Mouse (Mus musculus) midbrain, embryonic 10.5 days (tissue): ENCODE data around the gene Gamt. TPM values are rescaled to one million over a fixed set of nuclear protein-coding genes. Genes with fewer than 3 reads are reported as not detected.
"Not testable (repeated sequence)": the region's sequence is repeated elsewhere in the genome, so short reads cannot be mapped to it uniquely, and the experiment has no call there.

Experiments used
- DNase-seq: peaks from one replicate; pipeline ENCODE4 v3.0.0-alpha.2; 2017; ENCODE audit warnings: low spot score
- H3K27ac ChIP-seq: fragments of 300-500 bp; sonication (generic); replicated peaks from 2 replicates; pipeline ENCODE4 v1.5.1; 2016; ENCODE audit warnings: mild to moderate bottlenecking
- H3K27me3 ChIP-seq: fragments of 300-500 bp; sonication (generic); 2 replicates; pipeline ENCODE4 v1.6.1; 2016; ENCODE audit warnings: low read depth, mild to moderate bottlenecking; ENCODE audit not compliant: poor library complexity, severe bottlenecking
- H3K36me3 ChIP-seq: fragments of 300-500 bp; sonication (generic); 2 replicates; pipeline ENCODE4 v1.6.1; 2016; ENCODE audit warnings: mild to moderate bottlenecking, moderate library complexity
- H3K4me1 ChIP-seq: fragments of 300-500 bp; sonication (generic); 2 replicates; pipeline ENCODE4 v1.6.1; 2016
- H3K4me3 ChIP-seq: fragments of 300-500 bp; sonication (generic); 2 replicates; pipeline ENCODE4 v1.5.1; 2016; ENCODE audit warnings: mild to moderate bottlenecking, moderate library complexity
- H3K9me3 ChIP-seq: fragments of 300-500 bp; sonication (generic); replicated peaks from 2 replicates; pipeline ENCODE4 v1.6.1; 2016; ENCODE audit warnings: mild to moderate bottlenecking
- WGBS: fragments of 180-500 bp; shearing (Covaris S2); methylation state at CpG from one replicate; pipeline ENCODE4 v1.1.7; 2016; 5-methylcytosine and 5-hydroxymethylcytosine counted together
- polyA plus RNA-seq: library from polyadenylated mRNA; unstranded; fragments of >200 nt; fragmentation: Nextera tagmentation; extraction: Ambion mirVana; gene quantifications from 2 replicates; pipeline ENCODE4 v1.2.1, GENCODE M21; 2016

Gamt gene
- polyA plus RNA-seq, 1 experiment from 2014 or later, result 32.5 TPM

DNA sequence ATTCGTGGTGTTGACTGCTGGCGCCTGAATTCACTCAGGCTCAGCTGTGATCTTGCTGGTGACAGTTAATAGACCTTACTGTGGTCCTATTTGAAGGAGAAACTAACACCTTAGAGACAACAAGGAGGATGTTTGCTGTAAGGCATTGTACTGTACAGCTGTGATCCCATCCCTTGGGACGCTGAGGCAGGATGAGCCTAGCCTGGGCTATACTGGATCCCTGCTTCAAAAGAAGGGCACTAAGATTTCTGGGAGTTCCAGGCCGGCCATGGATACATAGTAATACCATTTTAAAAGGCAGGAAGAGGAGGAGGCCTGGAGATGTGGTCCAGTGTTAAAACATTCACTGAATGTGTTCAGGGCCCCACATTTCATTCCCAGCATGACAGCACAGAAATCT is 10.2 kb downstream of the Gamt start:
- WGBS, result 89% methylated on average over 4 of the region's 4 CpGs
- H3K4me1 ChIP-seq, result peaks cover 40% of the 10 kb centered on the region

DNA sequence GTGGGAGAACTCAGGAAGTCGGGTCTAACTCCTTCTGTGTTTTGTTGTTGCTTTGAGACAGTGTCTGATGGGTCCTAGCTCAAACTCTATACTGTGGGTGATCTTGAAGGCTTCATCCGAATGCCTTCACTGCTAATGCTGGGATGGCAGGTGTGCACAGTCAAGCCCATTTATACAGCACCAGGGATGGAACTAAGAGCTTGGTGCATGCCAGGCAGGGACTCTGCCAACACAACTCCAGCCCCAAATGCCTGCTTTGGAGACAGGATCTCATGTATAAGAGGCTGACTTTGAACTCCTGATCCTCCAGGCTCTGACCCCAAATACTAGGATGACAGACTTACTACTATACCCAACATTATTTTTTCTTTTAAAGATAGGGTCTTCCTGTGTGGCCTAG is 10.8 kb downstream of the Gamt start:
- H3K27me3 ChIP-seq, result no peaks in the 10 kb centered on the region; the same call in 1 of the 2 replicates
- H3K27ac ChIP-seq, result peak overlapping the region; percentile 91
- no peaks in the 10 kb centered on the region for H3K9me3 ChIP-seq
- WGBS, result 43% methylated on average over 2 of the region's 2 CpGs
- peak overlapping the region; percentile 84 for H3K4me3 ChIP-seq
- peaks cover 31% of the 10 kb centered on the region for H3K36me3 ChIP-seq
- peaks cover 45% of the 10 kb centered on the region for H3K4me1 ChIP-seq
- no peak for DNase-seq

More for the DNA sequence above, 10.2 kb downstream of the Gamt start:
- DNase-seq, result no peak
- Histone ChIP-seq H3K4me3 (peak overlapping the region; percentile 84; the same call in 1 of the 2 replicates), H3K36me3 (peaks cover 34% of the 10 kb centered on the region), H3K27ac (peak overlapping the region; percentile 91; the same call in 1 of the 2 replicates), H3K9me3 (no peaks in the 10 kb centered on the region), H3K27me3 (no peaks in the 10 kb centered on the region; the same call in 1 of the 2 replicates)

DNA sequence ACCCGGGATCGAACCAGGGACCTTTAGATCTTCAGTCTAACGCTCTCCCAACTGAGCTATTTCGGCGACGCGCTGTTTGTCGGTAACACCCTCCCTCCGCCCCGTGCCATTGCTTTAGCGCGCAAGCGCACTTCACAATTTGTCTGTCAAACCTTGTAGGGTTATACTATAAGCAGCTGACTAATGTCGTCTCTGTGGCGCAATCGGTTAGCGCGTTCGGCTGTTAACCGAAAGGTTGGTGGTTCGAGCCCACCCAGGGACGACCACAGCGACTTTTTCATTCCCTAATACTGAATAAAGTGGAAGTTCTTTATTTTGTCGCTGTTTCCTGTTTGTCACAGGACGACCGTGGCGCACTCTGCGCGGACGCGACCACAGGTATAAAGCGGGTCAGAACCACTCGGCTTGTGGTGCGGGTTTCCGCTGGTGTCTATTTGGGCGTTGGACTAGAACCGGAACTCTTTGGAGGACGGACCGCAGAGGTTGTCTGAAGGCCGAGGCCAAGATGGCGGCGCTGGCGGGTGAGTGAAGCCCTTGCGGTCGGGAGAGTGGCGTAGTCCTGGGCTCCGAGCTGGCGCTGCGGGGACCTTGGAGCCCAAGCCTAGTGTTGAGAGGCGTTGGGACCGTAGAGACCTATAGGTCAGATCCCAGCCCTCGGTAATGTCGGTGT is 11.7 kb downstream of the Gamt start, which contains the start of gene Ndufs7:
Ndufs7 (plus strand) TSS at position 151 of the 670 bp plus-strand sequence.
- H3K27me3 ChIP-seq, result no peaks in the 10 kb centered on the region; the same call in 1 of the 2 replicates
- WGBS, result under 1% methylated on average over 53 of the region's 53 CpGs

DNA sequence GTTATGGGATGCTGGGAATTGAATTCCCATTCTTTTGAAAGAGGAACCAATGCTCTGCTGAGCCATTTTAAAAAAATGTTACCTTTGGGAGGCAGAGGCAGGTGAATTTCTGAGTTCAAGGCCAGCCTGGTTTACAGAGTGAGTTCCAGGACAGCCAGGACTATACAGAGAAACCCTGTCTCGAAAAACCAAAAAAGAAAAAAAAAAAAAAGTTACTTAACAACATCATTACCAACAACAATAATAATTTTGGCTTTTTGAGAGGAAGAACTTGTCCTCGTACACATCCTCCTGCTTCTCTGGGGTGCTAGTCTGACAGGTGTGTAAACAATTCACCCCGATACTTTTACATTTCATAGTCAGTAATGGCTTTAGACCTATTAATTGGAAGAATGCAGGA is 12.4 kb downstream of the Gamt start:
- H3K27me3 ChIP-seq, DNase-seq, H3K9me3 ChIP-seq, H3K27ac ChIP-seq: not testable (repeated sequence)
- WGBS, result 54% methylated on average over 3 of the region's 3 CpGs
- Histone ChIP-seq H3K4me1 (peaks cover 60% of the 10 kb centered on the region), H3K36me3 (peaks cover 29% of the 10 kb centered on the region), H3K4me3 (peak overlapping the region; percentile 84)

More for the DNA sequence above, 11.7 kb downstream of the Gamt start, which contains the start of gene Ndufs7:
- Histone ChIP-seq H3K4me1 (peaks cover 53% of the 10 kb centered on the region), H3K9me3 (no peaks in the 10 kb centered on the region), H3K4me3 (peak within 1 kb of the TSS; percentile 84), H3K27ac (peak within 1 kb of the TSS; percentile 91), H3K36me3 (peaks cover 29% of the 10 kb centered on the region)
- peak; percentile 90 for DNase-seq

DNA sequence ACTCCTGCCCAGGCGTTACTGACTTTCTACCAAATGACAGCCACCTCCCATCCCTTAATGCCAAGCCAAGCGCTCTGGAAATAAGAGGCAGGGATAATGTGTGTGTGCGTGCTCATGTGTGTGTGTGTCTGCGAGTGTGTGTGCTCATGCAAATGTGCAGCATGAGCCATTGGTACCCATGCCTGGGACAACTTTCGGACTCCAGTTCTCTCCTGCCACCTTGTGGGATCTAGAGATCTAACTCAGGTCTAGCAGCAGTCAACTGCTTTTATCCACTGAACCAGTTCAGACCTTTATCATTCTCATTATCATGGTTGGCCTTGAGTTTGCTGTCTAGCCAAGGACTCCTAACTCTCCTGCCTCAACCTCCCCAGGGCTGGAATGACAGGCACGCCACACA is 13.0 kb downstream of the Gamt start:
- Histone ChIP-seq H3K27me3 (no peaks in the 10 kb centered on the region; the same call in 1 of the 2 replicates), H3K4me3 (peak overlapping the region; percentile 10; the same call in 1 of the 2 replicates)
- WGBS, result 59% methylated on average over 6 of the region's 6 CpGs

DNA sequence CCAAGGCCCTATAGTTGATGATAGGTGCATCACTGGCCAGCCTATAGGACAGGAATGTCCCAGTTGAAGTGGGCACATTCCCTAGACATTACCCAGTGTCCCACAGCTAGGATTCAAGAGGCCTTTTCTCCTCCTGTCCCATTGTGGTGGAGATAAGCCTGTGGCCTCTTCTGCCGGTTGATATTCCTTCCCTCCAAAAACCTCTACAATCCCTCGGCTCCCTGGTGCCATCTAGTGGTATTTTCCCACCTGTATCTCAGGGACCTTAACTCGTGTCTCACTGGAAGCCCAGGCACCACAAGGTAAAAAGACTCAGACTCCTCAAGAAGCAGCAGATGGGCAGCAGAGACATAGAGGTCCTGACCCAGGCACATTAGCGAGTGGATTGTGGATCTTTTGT is 15.2 kb downstream of the Gamt start:
- H3K36me3 ChIP-seq, result peaks cover 45% of the 10 kb centered on the region
- peak overlapping the region; percentile 72 for H3K27ac ChIP-seq
- H3K4me1 ChIP-seq, result peaks cover 74% of the 10 kb centered on the region
- WGBS, result 4% methylated on average over 4 of the region's 4 CpGs
- DNase-seq, result peak; percentile 80
- no peaks in the 10 kb centered on the region for H3K9me3 ChIP-seq
- no peaks in the 10 kb centered on the region; the same call in 1 of the 2 replicates for H3K27me3 ChIP-seq
- peak overlapping the region; percentile 5 for H3K4me3 ChIP-seq

More for the DNA sequence above, 13.0 kb downstream of the Gamt start:
- H3K4me1 ChIP-seq, result peaks cover 65% of the 10 kb centered on the region
- no peak overlapping the region for H3K27ac ChIP-seq
- H3K36me3 ChIP-seq, result peaks cover 29% of the 10 kb centered on the region
- no peaks in the 10 kb centered on the region for H3K9me3 ChIP-seq
- DNase-seq, result no peak

DNA sequence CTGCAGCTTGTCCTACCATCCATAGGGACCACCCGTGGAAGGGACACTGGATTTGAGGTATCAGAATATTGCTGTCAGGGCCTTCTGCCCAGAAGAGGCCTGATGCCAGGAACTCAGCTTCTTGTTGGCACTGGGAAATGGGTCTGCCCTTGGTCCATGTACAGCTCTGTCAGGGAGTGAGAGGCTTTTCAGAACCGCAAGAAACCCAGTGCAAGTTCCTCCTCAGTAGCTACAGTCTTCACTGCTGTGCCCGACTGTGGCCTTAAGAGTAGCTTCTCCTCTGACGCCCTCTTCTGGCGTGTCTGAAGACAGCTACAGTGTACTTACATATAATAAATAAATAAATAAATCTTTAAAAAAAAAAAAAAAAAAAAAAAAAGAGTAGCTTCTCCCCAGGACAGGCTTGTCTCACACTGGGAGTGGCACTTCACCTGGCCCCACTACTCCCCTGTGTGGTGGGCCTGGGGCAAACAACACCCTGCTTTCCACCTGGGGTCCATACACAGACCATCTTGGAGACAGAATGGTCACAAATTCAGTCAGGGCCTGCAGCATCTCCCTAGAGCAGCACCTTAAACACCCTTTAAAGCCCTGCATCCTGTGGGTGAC is 15.9 kb downstream of the Gamt start:
- H3K4me1 ChIP-seq, result peaks cover 68% of the 10 kb centered on the region
- H3K27me3 ChIP-seq, result no peaks in the 10 kb centered on the region; the same call in 1 of the 2 replicates
- peak overlapping the region; percentile 6; the same call in 1 of the 2 replicates for H3K4me3 ChIP-seq
- H3K27ac ChIP-seq, result peak overlapping the region; percentile 72
- no peaks in the 10 kb centered on the region for H3K9me3 ChIP-seq
- 37% methylated on average over 5 of the region's 5 CpGs for WGBS
- DNase-seq, result peak; percentile 45
- peaks cover 52% of the 10 kb centered on the region for H3K36me3 ChIP-seq

DNA sequence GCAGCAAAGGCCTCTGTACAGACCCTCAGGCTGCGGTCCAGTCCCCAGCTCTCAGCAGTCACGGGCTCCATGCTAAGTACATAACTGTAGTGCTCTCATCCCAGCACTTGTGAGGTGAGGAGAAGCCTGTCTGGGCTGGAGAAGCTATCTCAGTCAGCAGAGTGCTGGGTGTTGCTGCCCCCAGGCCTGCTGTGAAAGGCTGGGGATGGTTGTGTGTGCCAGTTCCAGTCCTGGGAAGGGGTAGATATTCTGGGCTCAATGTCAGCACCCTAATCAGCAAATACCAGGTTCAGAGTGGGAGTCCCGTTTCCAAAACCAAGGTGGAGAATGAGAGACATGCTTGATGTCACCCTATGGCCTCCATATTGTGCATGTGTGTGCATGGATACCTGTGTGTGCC is 18.2 kb downstream of the Gamt start:
- no peaks in the 10 kb centered on the region; the same call in 1 of the 2 replicates for H3K27me3 ChIP-seq
- peaks cover 74% of the 10 kb centered on the region for H3K36me3 ChIP-seq
- no peak for DNase-seq
- no peaks in the 10 kb centered on the region for H3K9me3 ChIP-seq
- H3K4me3 ChIP-seq, result peak overlapping the region; percentile 20; the same call in 1 of the 2 replicates
- H3K27ac ChIP-seq, result no peak overlapping the region
- peaks cover 73% of the 10 kb centered on the region for H3K4me1 ChIP-seq
- 94% methylated on average over 3 of the region's 3 CpGs for WGBS

DNA sequence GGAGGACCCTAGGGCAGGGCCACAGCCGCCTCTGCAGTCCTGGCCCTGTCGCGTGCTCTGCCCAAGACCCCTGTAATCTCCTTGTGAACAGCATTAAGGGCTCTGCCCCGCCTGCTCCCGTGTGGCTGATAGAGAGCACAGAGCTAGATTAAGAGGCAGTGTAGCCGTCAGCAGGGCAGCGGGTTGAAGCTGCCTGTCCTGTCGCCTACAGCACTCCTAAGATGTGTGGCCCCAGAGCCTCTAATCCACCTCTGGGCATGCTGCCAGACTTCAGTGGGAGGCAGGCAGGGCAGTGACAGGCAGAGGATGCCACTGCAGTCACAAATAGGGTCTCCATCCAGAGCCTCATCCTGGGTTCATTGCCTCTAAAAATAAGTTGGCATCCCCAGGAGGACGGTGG is 18.7 kb downstream of the Gamt start:
- Histone ChIP-seq H3K4me1 (peaks cover 75% of the 10 kb centered on the region), H3K27ac (0 out of 2 replicates have a peak overlapping the region, but pooled peaks have one; percentile 28), H3K36me3 (peaks cover 80% of the 10 kb centered on the region), H3K27me3 (no peaks in the 10 kb centered on the region; the same call in 1 of the 2 replicates), H3K9me3 (no peaks in the 10 kb centered on the region), H3K4me3 (peak overlapping the region; percentile 20; the same call in 1 of the 2 replicates)
- WGBS, result 73% methylated on average over 9 of the region's 9 CpGs
- DNase-seq, result no peak

DNA sequence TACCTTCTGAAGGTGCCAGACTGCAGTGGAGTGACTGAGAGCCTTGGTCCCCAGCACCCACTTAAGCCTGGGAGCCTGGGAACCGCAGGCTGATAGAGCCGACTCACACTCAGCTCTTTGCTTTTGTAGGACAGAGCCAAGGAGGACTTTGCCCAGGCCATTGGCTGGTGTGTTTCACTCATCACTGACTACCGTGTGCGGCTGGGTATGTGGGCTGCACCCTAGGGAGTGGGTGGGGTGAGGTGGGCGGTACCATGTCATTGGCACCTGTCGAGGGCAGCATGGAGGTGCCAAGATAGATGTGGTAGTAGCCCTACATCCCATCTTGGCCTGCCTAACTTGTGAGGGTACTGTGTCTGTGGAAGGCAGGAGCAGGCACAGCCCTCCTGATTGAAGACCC is 21.0 kb downstream of the Gamt start:
- H3K4me1 ChIP-seq, result peaks cover 74% of the 10 kb centered on the region
- no peak overlapping the region for H3K27ac ChIP-seq
- 96% methylated on average over 6 of the region's 6 CpGs for WGBS
- H3K4me3 ChIP-seq, result no peak overlapping the region; the same call in 1 of the 2 replicates
- H3K27me3 ChIP-seq, result no peaks in the 10 kb centered on the region; the same call in 1 of the 2 replicates
- DNase-seq, result no peak
- H3K36me3 ChIP-seq, result peaks cover 100% of the 10 kb centered on the region
- H3K9me3 ChIP-seq, result no peaks in the 10 kb centered on the region

DNA sequence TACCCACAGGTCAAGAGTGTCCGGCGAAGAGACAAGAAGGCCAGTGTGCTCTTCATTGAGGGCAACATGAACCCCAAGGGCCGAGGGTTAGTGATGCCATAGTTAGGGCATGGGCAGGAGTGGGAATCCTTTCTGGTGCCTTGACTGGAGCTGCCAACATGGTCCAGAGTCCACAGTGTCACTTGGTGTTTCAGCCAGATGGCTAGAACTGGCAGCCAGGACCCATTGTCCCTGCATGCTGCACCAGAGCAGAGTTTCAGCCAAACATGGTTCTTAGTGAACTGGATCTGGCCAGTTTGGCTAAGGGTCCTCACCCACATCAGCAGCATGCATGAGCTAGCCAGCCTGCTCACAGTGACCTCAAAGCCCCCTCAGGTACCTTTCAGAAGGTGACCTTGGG is 22.5 kb downstream of the Gamt start:
- Histone ChIP-seq H3K36me3 (peaks cover 100% of the 10 kb centered on the region), H3K9me3 (no peaks in the 10 kb centered on the region), H3K4me3 (peak overlapping the region; percentile 33; the same call in 1 of the 2 replicates), H3K27ac (peak overlapping the region; percentile 42; the same call in 1 of the 2 replicates), H3K4me1 (peaks cover 74% of the 10 kb centered on the region), H3K27me3 (no peaks in the 10 kb centered on the region; the same call in 1 of the 2 replicates)
- 98% methylated on average over 3 of the region's 3 CpGs for WGBS
- DNase-seq, result no peak

DNA sequence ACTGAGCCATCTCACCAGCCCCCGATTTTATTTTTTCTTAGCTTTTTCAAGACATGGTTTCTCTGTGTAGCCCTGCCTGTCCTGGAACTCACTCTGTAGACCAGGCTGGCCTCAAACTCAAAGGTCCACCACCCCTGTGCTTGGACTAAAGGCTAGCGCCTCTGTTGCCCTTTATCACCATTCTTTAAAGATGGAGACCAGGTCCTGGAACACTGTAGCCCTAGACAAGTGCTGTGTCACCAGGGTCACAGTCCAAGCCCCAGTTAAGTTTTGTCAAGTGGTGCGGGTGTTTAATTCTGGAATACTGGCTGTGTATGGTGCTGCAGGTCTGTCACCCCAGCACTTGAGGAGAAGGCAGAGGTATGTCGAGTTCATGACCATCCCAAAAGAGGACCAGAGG is 23.8 kb downstream of the Gamt start:
- 91% methylated on average over 4 of the region's 4 CpGs for WGBS
- peak overlapping the region; percentile 15; the same call in 1 of the 2 replicates for H3K27ac ChIP-seq

More for the DNA sequence above, 23.8 kb downstream of the Gamt start:
- peaks cover 74% of the 10 kb centered on the region for H3K4me1 ChIP-seq
- no peaks in the 10 kb centered on the region for H3K9me3 ChIP-seq
- H3K36me3 ChIP-seq, result peaks cover 100% of the 10 kb centered on the region
- no peaks in the 10 kb centered on the region for H3K27me3 ChIP-seq
- peak overlapping the region; percentile 33; the same call in 1 of the 2 replicates for H3K4me3 ChIP-seq
- DNase-seq, result no peak
